Comparison of ENCODE assay signal across 10 mouse cellular contexts in the genomic region with DNA sequence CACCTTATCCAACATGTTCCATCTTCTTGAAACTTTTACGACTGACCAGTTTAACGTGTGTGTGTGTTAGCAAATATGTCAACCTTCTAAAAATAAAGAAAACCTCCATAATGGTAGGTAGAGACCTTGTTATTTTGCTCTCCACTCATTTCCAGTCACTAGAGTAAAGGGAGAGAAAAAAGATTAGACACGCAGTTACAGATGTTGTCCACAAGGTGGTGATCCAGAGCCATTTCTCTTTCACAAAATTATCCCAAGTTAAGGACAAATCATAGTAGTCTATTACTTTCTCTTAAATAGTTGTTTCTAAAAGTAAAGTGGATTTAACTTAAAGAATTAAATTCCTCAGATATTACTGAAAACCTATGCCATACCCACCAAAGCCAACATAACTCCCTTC. TPM values are rescaled to one million over a fixed set of nuclear protein-coding genes. Genes with fewer than 3 reads are reported as not detected.
DNase-seq lines count a peak whose midpoint lies in the region; ATAC-seq and TF ChIP-seq lines count a peak whose summit lies in the region.
"Had no signal": no experiment of that assay in that cellular context is flagged by ENCODE, and none has a peak within 500 bp of the region (broad histone marks: within the 10 kb centered on the region; RNA-seq: fewer than 3 reads in every experiment).

No protein-coding gene starts in this region.

- no peak overlapping the region for H3K4me3 ChIP-seq in bone marrow, adult 2 months (replicated peaks; ENCODE audit: control insufficient read depth, low read depth, low read length)
- H3K4me3 ChIP-seq: embryonic facial prominence, embryonic 13.5 days; myocyte had no signal

- TF ChIP-seq POLR2A in bone marrow, adult 2 months (IDR thresholded peaks at IDR 0.05; ENCODE audit: borderline replicate concordance, control insufficient read depth, low read depth, low read length): no peak

- 67% methylated on average over 3 of the region's 3 CpGs for WGBS in bone marrow, adult 2 months

- H3K27ac ChIP-seq in bone marrow, adult 2 months (ENCODE audit: control insufficient read depth, insufficient read depth, low read depth, low read length, poor library complexity): no peak overlapping the region
- H3K27ac ChIP-seq: embryonic facial prominence, embryonic 13.5 days had no signal

- DNase-seq in cerebellum, postnatal 36 days: no peak
- DNase-seq in kidney, postnatal 14 days: peak; percentile 12
- no peak for DNase-seq in kidney, postnatal 4 days
- no peak for DNase-seq in urinary bladder, postnatal 25 days (ENCODE audit: low spot score)
- DNase-seq in adrenal gland, adult 2 months: no peak

- no peaks in the 10 kb centered on the region for H3K4me1 ChIP-seq in bone marrow, adult 2 months (ENCODE audit: control insufficient read depth, insufficient read depth, low read length)
- H3K4me1 ChIP-seq: embryonic facial prominence, embryonic 13.5 days had no signal

- TF ChIP-seq CTCF in bone marrow, adult 2 months (IDR thresholded peaks at IDR 0.05; ENCODE audit: control insufficient read depth, insufficient read depth, low read length): peak; percentile 44

- ATAC-seq in cerebellum, adult (ENCODE audit: insufficient number of reproducible peaks, low FRiP score, low TSS enrichment): 0 out of 2 replicates have a peak, but pooled peaks have one; percentile 26
- peak; percentile 71; the same call in 1 of the 2 replicates for ATAC-seq in megakaryocyte-erythroid progenitor cell, adult 5-6 weeks (replicated peaks; ENCODE audit: low FRiP score, low TSS enrichment, poor library complexity, severe bottlenecking)

RNA-seq across cellular contexts. Expression of a gene that starts 37.8 kb away (rescaled TPM):
- polyA plus RNA-seq in bone marrow, adult 2 months (2011; ENCODE audit: insufficient read depth, insufficient read length, low replicate concordance, missing spikeins): 0.70 TPM in 1 of 2 replicates, not detected in the other
- total RNA-seq in megakaryocyte-erythroid progenitor cell, adult 5-6 weeks (2014; fragmentation: Nextera tagmentation): not detected in 2 replicates
- total RNA-seq in megakaryocyte-erythroid progenitor cell, adult 5-6 weeks (2017): not detected in 2 replicates
- total RNA-seq in adrenal gland, adult 2 months (2021): 1 to 10 TPM; 3.4 to 4.2 TPM
- 9.0 and 12.1 TPM in 2 replicates for polyA plus RNA-seq in adrenal gland, adult 2 months (2012; rRNA removed)

Comparison
In these comparisons a context has a peak if more than half of its experiments do, and no peak if none do; other contexts are left out.
1. RNA of a gene that starts 37.8 kb away (total RNA-seq): 3.4 to 4.2 TPM in adrenal gland, adult 2 months; not detected in megakaryocyte-erythroid progenitor cell, adult 5-6 weeks; every median in the first group is over 4 times any median in the second.